Mouse (Mus musculus) colon, adult 2 months (tissue): ENCODE results near the gene Nppa. TPM values are rescaled to one million over a fixed set of nuclear protein-coding genes. Genes with fewer than 3 reads are reported as not detected.

ENCODE experiments used
- polyA plus RNA-seq: library from polyadenylated mRNA; depleted of rRNA; stranded (reverse); fragments of >200 nt; gene quantifications from 2 replicates; pipeline ENCODE4 v1.2.3, GENCODE M21; 2012; rRNA removed

Nppa gene
- polyA plus RNA-seq: not detected in 2 replicates

GRCm38 (mm10) chr4:148000202-148000772 is at the start of gene Nppa:
TSS of gene Nppa (plus strand) at chr4:148000722.

GRCm38 (mm10) chr4:147985205-147986132 is 15.1 kb upstream of the Nppa start, which contains the start of gene Nppb:
TSS of gene Nppb (plus strand) at chr4:147985788.

GRCm38 (mm10) chr4:148038600-148039253 is 38.2 kb downstream of the Nppa start, which contains the start of the genes Clcn6 and Mthfr:
TSS of gene Clcn6 (minus strand) at chr4:148038821.
TSS of gene Mthfr (plus strand) at chr4:148039077.

Other genes starting within 250 kb of the Nppa start
- 0.12 TPM in 2 replicates for gene Zfp984, start 190.9 kb upstream of the Nppa start, polyA plus RNA-seq
- gene Zfp933, start 152.4 kb upstream of the Nppa start, polyA plus RNA-seq: 0.34 and 0.35 TPM in 2 replicates
- 59.8 and 88.8 TPM in 2 replicates for gene Miip, start 131.9 kb upstream of the Nppa start, polyA plus RNA-seq
- gene Fv1, start 131.7 kb upstream of the Nppa start, polyA plus RNA-seq: 0.47 and 0.83 TPM in 2 replicates
- 51.7 and 58.1 TPM in 2 replicates for gene Mfn2, start 96.0 kb upstream of the Nppa start, polyA plus RNA-seq
- gene Plod1, start 64.0 kb upstream of the Nppa start, polyA plus RNA-seq: 28.2 and 36.6 TPM in 2 replicates
- 200 and 218 TPM in 2 replicates for gene 2510039O18Rik, start 59.8 kb upstream of the Nppa start, polyA plus RNA-seq
- gene Nppb, start 14.9 kb upstream of the Nppa start, polyA plus RNA-seq: not detected in 2 replicates
- gene Clcn6, start 38.1 kb downstream of the Nppa start, polyA plus RNA-seq: 3.9 and 4.8 TPM in 2 replicates
- 21.1 and 24.5 TPM in 2 replicates for gene Mthfr, start 38.4 kb downstream of the Nppa start, polyA plus RNA-seq
- 35.6 and 37.8 TPM in 2 replicates for gene Agtrap, start 87.3 kb downstream of the Nppa start, polyA plus RNA-seq
- gene Mad2l2, start 129.7 kb downstream of the Nppa start, polyA plus RNA-seq: 17.8 and 18.4 TPM in 2 replicates
- gene Draxin, start 130.0 kb downstream of the Nppa start, polyA plus RNA-seq: 0.15 and 0.57 TPM in 2 replicates
- 65.0 and 70.9 TPM in 2 replicates for gene Fbxo6, start 151.4 kb downstream of the Nppa start, polyA plus RNA-seq
- gene Fbxo44, start 159.8 kb downstream of the Nppa start, polyA plus RNA-seq: 15.5 and 18.0 TPM in 2 replicates
- gene Fbxo2, start 159.9 kb downstream of the Nppa start, polyA plus RNA-seq: 1.7 and 2.0 TPM in 2 replicates